Mouse (Mus musculus): ENCODE data around the gene Sgf29.

Sgf29 gene

GRCm38 (mm10) chr7:126707442-126708174, 58.5 kb downstream of the Sgf29 start, which contains the start of gene Coro1a:
TSS of gene Coro1a (minus strand) at chr7:126707787.
- DNase-seq (ENCODE audit: low spot score) = no peak

- no peak for DNase-seq (ENCODE audit: low spot score)
These were observed 59.3 kb downstream of the Sgf29 start for GRCm38 (mm10) chr7:126708175-126708952.

- DNase-seq (ENCODE audit: low spot score) = no peak
These were observed 61.2 kb downstream of the Sgf29 start for GRCm38 (mm10) chr7:126710266-126710665.

- DNase-seq (ENCODE audit: low spot score) = no peak
These were observed 62.8 kb downstream of the Sgf29 start for GRCm38 (mm10) chr7:126711910-126712309.

- DNase-seq (ENCODE audit: low spot score) = no peak
These were observed 66.6 kb downstream of the Sgf29 start for GRCm38 (mm10) chr7:126715679-126716078.

GRCm38 (mm10) chr7:126717566-126717965, 68.5 kb downstream of the Sgf29 start:
- DNase-seq (ENCODE audit: low spot score) = no peak

GRCm38 (mm10) chr7:126718787-126719337, 69.8 kb downstream of the Sgf29 start:
- no peak for DNase-seq (ENCODE audit: low spot score)

GRCm38 (mm10) chr7:126721635-126722034, 72.5 kb downstream of the Sgf29 start:
- no peak for DNase-seq (ENCODE audit: low spot score)
